15 mouse cellular contexts compared by ENCODE assay signal in the genomic region with DNA sequence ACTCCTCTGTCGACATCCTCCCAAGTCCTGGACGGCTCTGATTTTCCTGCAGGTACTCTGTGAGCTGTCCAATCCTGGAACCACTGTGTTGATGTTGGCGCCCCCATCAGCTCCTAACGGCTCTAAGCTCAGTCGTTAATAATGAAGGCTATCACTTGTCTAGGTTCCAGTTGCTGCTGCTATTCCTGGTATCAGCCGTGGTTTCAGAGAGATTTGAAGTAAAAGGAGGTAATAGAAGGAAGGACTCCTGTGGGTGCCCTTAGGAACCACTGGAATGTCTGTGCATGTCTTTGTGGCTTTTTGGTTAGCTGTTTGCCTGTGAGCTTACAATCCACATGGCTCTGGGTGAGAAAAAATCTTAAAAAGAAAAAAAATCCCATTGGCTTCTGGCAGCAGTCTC. TPM values are rescaled to one million over a fixed set of nuclear protein-coding genes. Genes with fewer than 3 reads are reported as not detected.
"Had no signal": no experiment of that assay in that cellular context is flagged by ENCODE, and none has a peak within 500 bp of the region (broad histone marks: within the 10 kb centered on the region; RNA-seq: fewer than 3 reads in every experiment).

No protein-coding gene starts in this region.

- H3K9ac ChIP-seq: kidney, embryonic 15.5 days; liver, embryonic 14.5 days; midbrain, embryonic 13.5 days; neural tube, embryonic 15.5 days had no signal

- H3K9me3 ChIP-seq: kidney, embryonic 15.5 days; midbrain, embryonic 13.5 days; neural tube, embryonic 15.5 days had no signal

- H3K36me3 ChIP-seq: kidney, embryonic 15.5 days; midbrain, embryonic 13.5 days; neural tube, embryonic 15.5 days had no signal

- H3K27me3 ChIP-seq: kidney, embryonic 15.5 days; midbrain, embryonic 13.5 days; neural tube, embryonic 15.5 days had no signal

- H3K4me2 ChIP-seq: kidney, embryonic 15.5 days; midbrain, embryonic 13.5 days; neural tube, embryonic 15.5 days had no signal

- ATAC-seq: intestine, embryonic 16.5 days; midbrain, embryonic 13.5 days had no signal

- DNase-seq: kidney, adult 2 months; kidney, postnatal 14 days; lung, adult 18-20 months; retina, postnatal 1 day; right cerebral cortex, postnatal 4 days; spleen, adult 18-20 months; thymus, adult 18-20 months; thymus, postnatal 14 days had no signal

- H3K4me3 ChIP-seq: kidney, embryonic 15.5 days; midbrain, embryonic 13.5 days; myocyte; neural tube, embryonic 15.5 days had no signal

- H3K27ac ChIP-seq: kidney, embryonic 15.5 days; liver, embryonic 14.5 days; midbrain, embryonic 13.5 days; neural tube, embryonic 15.5 days had no signal

RNA-seq across cellular contexts. Expression of a gene that starts 8.0 kb away (rescaled TPM):
- polyA plus RNA-seq: kidney, adult 2 months; liver, adult 2 months; myocyte had no signal
